Mouse (Mus musculus): ENCODE data around the gene Lpin2. TPM values are rescaled to one million over a fixed set of nuclear protein-coding genes. Genes with fewer than 3 reads are reported as not detected.
A peak's percentile ranks its signal among the peaks of the same experiment; 100 is the strongest.

Gene Lpin2
- total RNA-seq (2015): 21.7 and 25.3 TPM in 2 replicates
- 31.4 and 38.1 TPM in 2 replicates for total RNA-seq (2017)

- ATAC-seq (ENCODE audit: poor library complexity, severe bottlenecking): peak; percentile 51
These were observed at the start of gene Lpin2 for GRCm38 (mm10) chr17:71182211-71182721. Gene Lpin2 (plus strand): TSS chr17:71182560.

GRCm38 (mm10) chr17:71132856-71133439 is 49.4 kb upstream of the Lpin2 start:
- peak; percentile 67 for ATAC-seq (ENCODE audit: poor library complexity, severe bottlenecking)

- no peak for ATAC-seq (ENCODE audit: poor library complexity, severe bottlenecking)
These were observed 47.9 kb upstream of the Lpin2 start for GRCm38 (mm10) chr17:71134441-71134955.

- ATAC-seq (ENCODE audit: poor library complexity, severe bottlenecking): peak; percentile 86
These were observed 47.3 kb upstream of the Lpin2 start for GRCm38 (mm10) chr17:71135108-71135507.

GRCm38 (mm10) chr17:71135866-71136265 is 46.5 kb upstream of the Lpin2 start:
- no peak for ATAC-seq (ENCODE audit: poor library complexity, severe bottlenecking)

- ATAC-seq (ENCODE audit: poor library complexity, severe bottlenecking): no peak
These were observed 45.7 kb upstream of the Lpin2 start for GRCm38 (mm10) chr17:71136384-71137333.

GRCm38 (mm10) chr17:71137334-71137721 is 45.0 kb upstream of the Lpin2 start:
- ATAC-seq (ENCODE audit: poor library complexity, severe bottlenecking): no peak

- ATAC-seq (ENCODE audit: poor library complexity, severe bottlenecking): no peak
These were observed 40.3 kb upstream of the Lpin2 start for GRCm38 (mm10) chr17:71142068-71142467.

GRCm38 (mm10) chr17:71143155-71143554 is 39.2 kb upstream of the Lpin2 start:
- ATAC-seq (ENCODE audit: poor library complexity, severe bottlenecking): peak; percentile 45

- no peak for ATAC-seq (ENCODE audit: poor library complexity, severe bottlenecking)
These were observed 37.8 kb upstream of the Lpin2 start for GRCm38 (mm10) chr17:71144322-71145116.

GRCm38 (mm10) chr17:71145248-71145961 is 37.0 kb upstream of the Lpin2 start:
- ATAC-seq (ENCODE audit: poor library complexity, severe bottlenecking): no peak

- ATAC-seq (ENCODE audit: poor library complexity, severe bottlenecking): no peak
These were observed 29.0 kb upstream of the Lpin2 start for GRCm38 (mm10) chr17:71153356-71153755.

GRCm38 (mm10) chr17:71155271-71155670 is 27.1 kb upstream of the Lpin2 start:
- no peak for ATAC-seq (ENCODE audit: poor library complexity, severe bottlenecking)

- no peak for ATAC-seq (ENCODE audit: poor library complexity, severe bottlenecking)
These were observed 23.2 kb upstream of the Lpin2 start for GRCm38 (mm10) chr17:71159152-71159567.

GRCm38 (mm10) chr17:71159720-71160119 is 22.6 kb upstream of the Lpin2 start:
- no peak for ATAC-seq (ENCODE audit: poor library complexity, severe bottlenecking)

GRCm38 (mm10) chr17:71160244-71160995 is 21.9 kb upstream of the Lpin2 start:
- no peak for ATAC-seq (ENCODE audit: poor library complexity, severe bottlenecking)

- ATAC-seq (ENCODE audit: poor library complexity, severe bottlenecking): peak; percentile 98
These were observed 17.4 kb upstream of the Lpin2 start for GRCm38 (mm10) chr17:71164991-71165390.

- no peak for ATAC-seq (ENCODE audit: poor library complexity, severe bottlenecking)
These were observed 14.1 kb upstream of the Lpin2 start for GRCm38 (mm10) chr17:71168205-71168815.

- ATAC-seq (ENCODE audit: poor library complexity, severe bottlenecking): no peak
These were observed 13.5 kb upstream of the Lpin2 start for GRCm38 (mm10) chr17:71168846-71169245.

All from megakaryocyte, adult 5-6 weeks (primary cell).